Mouse (Mus musculus) liver (tissue): ENCODE measurements around the gene Bzw2.

Source experiments
- DNase-seq: peaks from one replicate; pipeline ENCODE4 v3.0.0-alpha.2; 2020; ENCODE audit warnings: mixed read lengths

Bzw2 gene

GRCm38 (mm10) chr12:36134111-36134510 is 23.8 kb downstream of the Bzw2 start:
- DNase-seq: no peak

GRCm38 (mm10) chr12:36133547-36133946 is 24.3 kb downstream of the Bzw2 start:
- no peak for DNase-seq

- no peak for DNase-seq
Measured at GRCm38 (mm10) chr12:36132668-36133067, 25.2 kb downstream of the Bzw2 start.

- no peak for DNase-seq
Measured at GRCm38 (mm10) chr12:36132254-36132653, 25.6 kb downstream of the Bzw2 start.

GRCm38 (mm10) chr12:36129826-36130225 is 28.1 kb downstream of the Bzw2 start:
- no peak for DNase-seq

GRCm38 (mm10) chr12:36126049-36126448 is 31.8 kb downstream of the Bzw2 start:
- no peak for DNase-seq

GRCm38 (mm10) chr12:36119244-36119643 is 38.6 kb downstream of the Bzw2 start:
- no peak for DNase-seq

- DNase-seq: no peak
Measured at GRCm38 (mm10) chr12:36117161-36117560, 40.7 kb downstream of the Bzw2 start.

GRCm38 (mm10) chr12:36112081-36112480 is 45.8 kb downstream of the Bzw2 start:
- no peak for DNase-seq

GRCm38 (mm10) chr12:36111110-36111509 is 46.8 kb downstream of the Bzw2 start:
- DNase-seq: no peak

GRCm38 (mm10) chr12:36110457-36110856 is 47.4 kb downstream of the Bzw2 start:
- no peak for DNase-seq

- no peak for DNase-seq
Measured at GRCm38 (mm10) chr12:36108442-36108841, 49.4 kb downstream of the Bzw2 start.

- DNase-seq: no peak
Measured at GRCm38 (mm10) chr12:36103592-36103910, 54.3 kb downstream of the Bzw2 start.

GRCm38 (mm10) chr12:36102733-36103591 is 54.9 kb downstream of the Bzw2 start:
- no peak for DNase-seq

GRCm38 (mm10) chr12:36095371-36095880 is 62.5 kb downstream of the Bzw2 start:
- no peak for DNase-seq

- no peak for DNase-seq
Measured at GRCm38 (mm10) chr12:36093081-36093670, 64.7 kb downstream of the Bzw2 start.

- no peak for DNase-seq
Measured at GRCm38 (mm10) chr12:36091964-36092363, 65.9 kb downstream of the Bzw2 start.

GRCm38 (mm10) chr12:36089221-36089620 is 68.7 kb downstream of the Bzw2 start:
- DNase-seq: no peak

- DNase-seq: no peak
Measured at GRCm38 (mm10) chr12:36088804-36089203, 69.1 kb downstream of the Bzw2 start.

- DNase-seq: no peak
Measured at GRCm38 (mm10) chr12:36085380-36085779, 72.5 kb downstream of the Bzw2 start.

GRCm38 (mm10) chr12:36078101-36078899 is 79.6 kb downstream of the Bzw2 start:
- DNase-seq: no peak

GRCm38 (mm10) chr12:36072860-36073259 is 85.0 kb downstream of the Bzw2 start:
- DNase-seq: no peak

GRCm38 (mm10) chr12:36070231-36070630 is 87.6 kb downstream of the Bzw2 start:
- no peak for DNase-seq
